Mouse (Mus musculus) brain, embryonic 18.5 days (tissue): ENCODE data around the gene 0610037L13Rik.

Source experiments
- DNase-seq: peaks from one replicate; pipeline ENCODE4 v3.0.0-alpha.2; 2012; ENCODE audit warnings: low read depth, low spot score

The 0610037L13Rik gene

GRCm38 (mm10) chr4:107910020-107910419, 20.4 kb downstream of the 0610037L13Rik start:
- no peak for DNase-seq

- DNase-seq = no peak
These were observed 30.7 kb downstream of the 0610037L13Rik start for GRCm38 (mm10) chr4:107920336-107920735.

GRCm38 (mm10) chr4:107921152-107921695, 31.6 kb downstream of the 0610037L13Rik start:
- no peak for DNase-seq

GRCm38 (mm10) chr4:107921952-107922351, 32.3 kb downstream of the 0610037L13Rik start:
- DNase-seq = no peak

GRCm38 (mm10) chr4:107923145-107923802, 33.7 kb downstream of the 0610037L13Rik start, which contains the start of gene Cpt2:
Gene Cpt2, minus strand, starts transcription at chr4:107923610.
- DNase-seq = no peak

- no peak for DNase-seq
These were observed 34.2 kb downstream of the 0610037L13Rik start for GRCm38 (mm10) chr4:107923803-107924194.

GRCm38 (mm10) chr4:107928269-107928668, 38.7 kb downstream of the 0610037L13Rik start:
- DNase-seq = no peak

GRCm38 (mm10) chr4:107928726-107929125, 39.1 kb downstream of the 0610037L13Rik start:
- DNase-seq = no peak

GRCm38 (mm10) chr4:107931453-107931852, 41.8 kb downstream of the 0610037L13Rik start:
- DNase-seq = no peak

GRCm38 (mm10) chr4:107933239-107933638, 43.6 kb downstream of the 0610037L13Rik start:
- DNase-seq = no peak

GRCm38 (mm10) chr4:107935254-107935653, 45.6 kb downstream of the 0610037L13Rik start:
- no peak for DNase-seq

- DNase-seq = peak; percentile 42
These were observed 47.7 kb downstream of the 0610037L13Rik start for GRCm38 (mm10) chr4:107937338-107937737.

- DNase-seq = no peak
These were observed 48.5 kb downstream of the 0610037L13Rik start for GRCm38 (mm10) chr4:107938124-107938523.

- no peak for DNase-seq
These were observed 53.1 kb downstream of the 0610037L13Rik start for GRCm38 (mm10) chr4:107942741-107943140.

- DNase-seq = no peak
These were observed 54.5 kb downstream of the 0610037L13Rik start for GRCm38 (mm10) chr4:107944141-107944540.
